Mouse (Mus musculus) heart, adult 2 months (tissue): ENCODE results near the gene Camkmt.

Source experiments
- EP300 ChIP-seq: fragments of 200-500 bp; IDR thresholded peaks from 2 replicates; pipeline ENCODE4 v1.6.1; 2011; ENCODE audit warnings: low read depth, low read length, control low read depth; ENCODE audit not compliant: insufficient read depth
- POLR2A ChIP-seq: fragments of 200-500 bp; IDR thresholded peaks from 2 replicates; pipeline ENCODE4 v1.6.1; 2011; ENCODE audit warnings: mild to moderate bottlenecking, low read depth, low read length, control low read depth; ENCODE audit not compliant: insufficient read depth

DNA sequence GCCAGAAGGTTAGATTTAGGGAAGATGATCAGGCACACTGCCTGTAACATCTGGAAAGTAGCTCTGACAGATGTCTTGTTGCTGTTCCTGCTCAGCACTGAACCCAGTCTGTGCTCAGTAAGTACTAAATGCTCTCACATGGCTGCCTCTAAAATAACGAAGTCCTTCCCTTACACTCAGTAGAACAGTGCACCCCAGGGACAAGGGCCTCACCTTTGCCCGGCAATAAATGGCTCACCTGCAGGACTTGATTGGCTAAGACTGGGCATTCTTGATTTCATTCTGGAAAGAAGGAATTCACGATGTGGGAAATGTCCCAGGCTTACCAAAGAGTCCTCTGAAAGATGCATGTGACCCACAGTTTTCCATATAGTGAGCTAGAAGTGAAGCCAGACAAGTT, 51.3 kb downstream of the Camkmt start:
- no peak for TF ChIP-seq EP300
- TF ChIP-seq POLR2A, result no peak
